Mouse (Mus musculus): Measurements from ENCODE around the gene Iapp.
"Not testable (repeated sequence)": the region's sequence is repeated elsewhere in the genome, so short reads cannot be mapped to it uniquely, and the experiment has no call there.

Iapp gene

DNA sequence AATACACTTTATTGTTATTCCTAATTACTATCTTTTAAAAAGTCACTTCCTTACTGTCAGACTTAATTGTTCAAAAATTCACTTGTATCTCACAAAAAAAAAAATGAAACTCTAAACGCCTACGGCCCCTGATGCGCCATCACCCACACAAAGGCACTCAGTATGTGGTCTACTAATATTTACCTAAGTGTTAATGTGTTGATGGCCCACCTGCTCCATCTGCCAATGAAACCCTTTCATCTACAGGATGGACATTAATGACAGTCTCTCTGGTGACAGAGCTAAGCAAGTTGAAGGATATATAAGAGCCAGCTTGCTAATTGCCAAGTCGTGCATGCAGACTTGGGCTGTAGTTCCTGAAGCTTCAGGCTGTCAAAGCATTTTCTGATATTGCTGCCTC, at the start of gene Iapp:
Gene Iapp, plus strand, starts transcription at position 326 of the 400 bp plus-strand sequence.
- DNase-seq (ENCODE audit: low read depth): no peak

DNA sequence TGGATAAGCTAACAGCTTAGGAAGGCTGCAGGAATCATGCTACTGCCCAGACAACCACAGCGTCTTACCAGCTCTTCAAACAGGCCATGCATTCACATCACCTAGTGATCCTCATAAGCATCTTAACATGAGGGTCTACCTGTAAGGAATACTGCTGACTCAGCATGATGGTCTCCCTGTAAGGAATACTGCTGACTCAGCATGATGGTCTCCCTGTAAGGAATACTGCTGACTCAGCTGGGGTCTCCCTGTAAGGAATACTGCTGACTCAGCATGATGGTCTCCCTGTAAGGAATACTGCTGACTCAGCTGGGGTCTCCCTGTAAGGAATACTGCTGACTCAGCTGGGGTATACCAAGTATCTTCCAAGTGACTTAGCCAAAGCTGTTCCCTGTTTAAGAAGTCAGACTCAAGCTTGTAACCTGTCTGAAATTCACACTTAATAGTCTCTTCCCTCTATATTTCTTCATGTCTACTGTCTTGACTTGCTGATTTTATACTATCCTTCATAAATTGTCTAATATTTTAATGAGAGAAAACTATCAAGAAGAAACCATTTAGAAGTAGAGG, 47.4 kb upstream of the Iapp start:
- DNase-seq (ENCODE audit: low read depth): not testable (repeated sequence)

- DNase-seq (ENCODE audit: low read depth): no peak
Measured at GRCm38 (mm10) chr6:142275721-142276442, 22.3 kb upstream of the Iapp start.

DNA sequence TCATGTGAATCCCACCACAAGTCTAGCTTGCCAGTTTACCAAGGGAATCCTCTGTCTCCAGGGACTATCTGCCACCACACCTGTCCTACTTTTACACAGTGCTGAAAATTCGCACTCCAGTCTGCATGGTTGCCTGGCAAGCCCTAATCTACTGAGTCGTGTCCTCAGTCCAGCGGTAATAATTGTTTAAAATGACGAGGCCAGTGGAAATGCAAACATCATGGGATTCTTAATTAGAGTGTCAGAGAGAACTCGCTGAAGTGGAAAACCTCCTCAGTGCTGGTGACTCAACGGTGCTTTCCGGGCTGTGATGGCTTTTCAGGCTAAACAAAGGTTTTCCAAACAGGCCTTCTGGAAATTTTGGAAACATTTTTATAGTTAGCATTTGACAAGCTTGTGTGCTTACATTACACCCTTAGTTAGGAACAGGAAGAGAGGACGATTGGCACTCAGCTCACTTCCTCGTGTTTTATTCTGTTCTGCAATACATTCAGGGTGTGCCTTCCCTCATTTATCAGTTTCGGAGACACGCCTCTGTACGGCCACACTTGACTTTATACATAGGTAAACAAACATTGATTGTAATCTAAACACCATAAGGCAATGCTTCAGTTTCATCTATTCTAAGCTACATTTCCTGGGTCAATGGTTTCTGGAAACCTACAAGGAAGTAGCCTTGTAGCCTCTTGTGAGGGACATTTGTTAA, 8.7 kb upstream of the Iapp start:
- DNase-seq (ENCODE audit: low read depth): no peak

DNA sequence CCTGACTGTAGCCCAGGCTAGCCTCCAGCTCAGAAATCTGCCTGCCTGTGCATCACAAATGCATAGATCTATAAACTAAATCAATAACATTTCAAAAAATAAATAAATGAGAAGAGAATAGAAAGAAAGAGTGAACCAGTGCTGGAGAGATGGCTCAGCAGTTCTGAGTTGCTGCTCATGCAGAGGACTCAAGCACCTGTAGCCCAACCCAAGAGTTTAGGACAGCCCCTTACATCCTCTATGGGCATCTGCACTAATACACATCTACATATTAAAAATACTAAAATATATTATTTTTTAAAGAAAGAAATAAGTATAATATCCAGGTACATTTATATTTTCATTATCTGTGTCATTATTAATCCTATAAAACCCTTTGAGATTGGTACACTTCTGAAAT, 6.9 kb downstream of the Iapp start:
- DNase-seq (ENCODE audit: low read depth): no peak

GRCm38 (mm10) chr6:142314285-142314684, 16.1 kb downstream of the Iapp start:
- no peak for DNase-seq (ENCODE audit: low read depth)

- no peak for DNase-seq (ENCODE audit: low read depth)
Measured at GRCm38 (mm10) chr6:142317106-142317505, 18.9 kb downstream of the Iapp start.

DNA sequence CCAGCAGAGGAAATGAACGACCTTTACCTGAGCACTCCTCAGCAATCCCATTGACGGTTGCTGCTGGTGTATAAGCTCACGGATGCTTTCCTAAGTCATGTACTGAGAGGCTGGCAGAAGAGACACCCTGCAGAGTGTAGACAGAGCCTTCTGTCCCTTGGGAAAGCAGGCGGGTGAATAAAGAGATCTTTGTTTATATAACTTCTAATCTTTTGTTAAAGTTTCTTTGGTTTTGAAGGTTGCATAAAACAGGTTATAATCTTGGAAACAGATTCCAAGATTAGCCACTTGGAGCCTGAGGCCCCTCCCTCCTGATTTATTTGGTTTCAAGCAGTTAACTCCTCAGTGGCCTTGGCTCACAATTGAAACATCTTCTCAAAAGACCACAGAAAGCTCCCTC, 24.7 kb downstream of the Iapp start, which contains the start of gene Slco1a5:
Gene Slco1a5, minus strand, starts transcription at position 101 of the 400 bp plus-strand sequence.
- no peak for DNase-seq (ENCODE audit: low read depth)

GRCm38 (mm10) chr6:142326598-142326997, 28.4 kb downstream of the Iapp start:
- DNase-seq (ENCODE audit: low read depth): no peak

- DNase-seq (ENCODE audit: low read depth): no peak
Measured at GRCm38 (mm10) chr6:142329201-142329600, 31.0 kb downstream of the Iapp start.

DNA sequence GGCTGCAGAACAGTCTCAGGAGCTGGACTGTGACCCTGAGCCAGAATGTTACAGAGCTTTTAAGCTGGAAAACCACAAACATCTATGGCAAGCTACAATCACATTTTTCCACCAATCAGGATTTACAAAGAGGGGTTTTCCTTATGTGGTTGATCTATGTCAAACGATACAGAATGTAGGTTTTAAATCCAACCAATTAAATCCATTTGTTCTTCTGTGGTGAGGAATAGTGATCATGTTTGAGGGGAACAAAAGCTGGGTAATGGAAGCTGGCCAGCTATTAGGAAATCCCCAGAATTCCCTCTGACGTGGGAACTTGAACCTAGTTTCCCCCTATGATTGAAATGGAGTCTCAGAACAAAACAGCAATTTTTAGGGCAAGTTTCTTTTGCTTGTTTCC, 40.7 kb downstream of the Iapp start:
- no peak for DNase-seq (ENCODE audit: low read depth)

DNA sequence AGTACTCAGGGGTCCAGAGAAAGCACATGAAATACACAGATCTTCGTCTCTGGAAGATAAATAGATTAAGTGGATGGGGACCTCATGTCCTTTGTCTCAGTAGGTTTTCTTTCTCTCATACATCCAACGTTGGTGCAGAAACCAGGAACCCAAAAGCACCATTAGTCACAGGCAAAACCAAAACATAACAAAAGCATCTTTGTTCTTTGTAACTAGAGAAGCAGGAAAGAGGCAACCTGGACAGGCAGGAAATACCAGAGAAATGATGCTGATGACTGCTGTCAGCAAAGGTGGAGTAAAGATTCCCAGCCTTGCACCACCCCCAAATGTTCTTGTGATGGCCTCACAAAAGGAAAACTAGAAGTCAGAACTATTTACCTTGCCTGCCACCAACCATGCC, 41.4 kb downstream of the Iapp start:
- no peak for DNase-seq (ENCODE audit: low read depth)

DNA sequence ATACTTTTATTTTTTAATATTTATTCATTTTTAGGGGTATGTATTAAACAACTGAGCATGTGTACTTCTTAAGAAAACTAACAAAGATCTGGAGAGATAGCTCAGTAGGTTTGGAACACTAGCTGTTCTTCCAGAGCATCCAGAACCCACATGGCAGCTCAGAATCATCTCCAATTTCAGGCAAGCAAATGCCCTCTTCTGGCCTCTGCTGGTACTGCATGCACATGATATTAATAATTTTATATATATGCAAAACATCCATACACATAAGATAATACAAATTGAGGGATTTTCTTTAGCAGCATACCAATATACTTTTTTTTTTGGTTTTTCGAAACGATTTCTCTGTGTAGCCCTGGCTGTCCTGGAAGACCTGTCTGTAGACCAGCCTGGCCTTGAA, 45.3 kb downstream of the Iapp start:
- peak; percentile 37 for DNase-seq (ENCODE audit: low read depth)

- DNase-seq (ENCODE audit: low read depth): peak; percentile 62
Measured at GRCm38 (mm10) chr6:142345440-142346038, 47.3 kb downstream of the Iapp start, which contains the start of gene Pyroxd1. Gene Pyroxd1 (plus strand): TSS chr6:142345654.

DNA sequence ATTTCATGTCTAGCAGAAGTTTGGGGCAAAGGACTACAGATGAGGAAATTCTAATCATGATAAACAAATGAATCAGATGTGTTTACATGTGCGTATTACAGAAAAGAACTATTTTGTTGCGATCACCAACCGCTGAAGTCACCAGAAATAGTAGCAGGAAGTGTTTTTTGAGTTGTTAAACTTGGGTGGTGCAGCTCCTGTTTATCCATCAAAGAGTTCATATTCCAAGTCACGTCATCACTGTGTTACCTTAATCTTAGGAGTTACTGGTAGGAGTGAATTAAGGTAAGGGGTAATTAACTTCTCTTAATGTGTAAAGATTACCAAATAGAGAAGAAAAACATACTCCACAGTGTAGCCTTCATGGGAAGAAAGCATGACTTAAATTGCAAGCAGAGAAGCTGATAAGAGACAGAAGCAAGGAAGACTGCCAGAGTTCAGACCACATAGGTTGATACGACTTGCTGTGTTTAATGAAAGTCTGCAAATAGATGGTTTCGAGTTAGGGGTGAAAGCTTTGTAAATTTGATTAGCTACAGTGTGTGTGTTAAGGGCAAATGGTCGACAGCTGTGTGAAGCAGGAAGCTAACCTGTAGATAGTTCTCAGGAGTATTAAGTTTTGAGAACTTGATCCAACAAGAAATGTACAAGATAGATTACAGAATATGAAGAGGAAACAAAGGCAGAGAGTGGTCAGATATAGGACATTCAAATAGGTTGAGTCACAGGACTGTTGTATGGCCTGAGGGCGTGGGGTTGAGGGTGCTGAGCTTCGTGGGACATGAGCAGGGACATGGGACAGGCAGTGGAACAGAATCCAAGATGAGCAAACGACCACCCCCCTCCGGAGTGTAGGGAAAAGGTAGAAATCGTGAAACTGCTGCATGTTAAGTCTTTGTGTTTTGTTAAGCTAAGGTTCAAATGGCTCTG, 48.2 kb downstream of the Iapp start:
- DNase-seq (ENCODE audit: low read depth): peak; percentile 9

GRCm38 (mm10) chr6:142347431-142348385, 49.5 kb downstream of the Iapp start:
- no peak for DNase-seq (ENCODE audit: low read depth)

DNA sequence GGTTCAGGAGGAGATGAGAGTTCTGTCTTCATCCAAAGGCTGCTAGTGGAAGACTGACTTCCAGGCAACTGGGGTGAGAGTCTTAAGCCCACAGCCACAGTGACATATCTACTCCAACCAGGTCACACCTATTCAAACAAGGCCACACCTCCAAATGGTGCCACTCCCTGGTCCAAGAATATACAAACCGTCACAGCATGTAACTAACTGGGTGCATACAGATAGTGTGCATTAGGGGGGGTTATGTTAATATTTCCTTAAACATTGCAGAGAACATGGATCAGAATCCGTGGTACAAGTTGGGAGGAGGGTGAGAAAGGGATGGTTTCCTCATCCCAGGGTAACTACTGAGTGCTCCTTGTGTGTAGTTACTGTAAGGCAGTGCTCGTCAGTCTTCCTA, 53.9 kb downstream of the Iapp start:
- not testable (repeated sequence) for DNase-seq (ENCODE audit: low read depth)

Measured in c-Kit-positive CD71-negative TER-119-negative erythroid progenitor cells, embryonic 14.5 days (primary cell).